Mouse (Mus musculus): ENCODE data around the gene Rab3b. TPM values are rescaled to one million over a fixed set of nuclear protein-coding genes. Genes with fewer than 3 reads are reported as not detected.

Rab3b gene
- polyA plus RNA-seq, 2 experiments = 1.3 to 2.2 TPM

DNA sequence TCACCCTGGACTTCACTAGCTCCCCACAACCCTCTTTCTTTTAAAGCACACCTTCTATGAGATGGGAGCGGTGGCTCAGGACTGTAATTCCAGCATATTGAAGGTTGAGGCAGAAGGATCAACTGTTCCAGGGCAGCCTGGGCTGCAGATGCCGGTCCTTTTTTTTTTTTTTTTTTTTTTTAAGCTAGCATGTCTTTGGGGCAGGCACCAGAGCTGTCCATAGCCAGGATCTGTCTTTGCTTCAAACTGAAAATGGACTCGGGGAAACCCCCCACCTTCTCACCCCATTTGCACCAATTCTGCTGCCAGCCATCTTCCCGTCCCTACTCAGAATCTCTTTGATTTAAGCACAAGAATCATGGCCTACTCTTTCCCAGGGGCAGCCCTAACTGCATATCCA is 63.3 kb downstream of the Rab3b start:
- no peaks in the 10 kb centered on the region for H3K27me3 ChIP-seq (ENCODE audit: control insufficient read depth, insufficient read depth, low read length)
- TF ChIP-seq EP300 (IDR thresholded peaks at IDR 0.05; ENCODE audit: low read depth) (no peak), CTCF (IDR thresholded peaks at IDR 0.05; ENCODE audit: low read depth) (no peak)
- no peak for DNase-seq (ENCODE audit: low read depth in 3 of 3, low spot score in 3 of 3)
- no peak overlapping the region for H3K9ac ChIP-seq (replicated peaks)
- H3K4me1 ChIP-seq (replicated peaks; ENCODE audit: control insufficient read depth in 2 of 2, insufficient read depth in 2 of 2, low read length in 1 of 2) = no peaks in the 10 kb centered on the region
- no peaks in the 10 kb centered on the region for H3K9me3 ChIP-seq (ENCODE audit: control insufficient read depth, low read length)
- 67% methylated on average over 4 of the region's 4 CpGs for WGBS (ENCODE audit: insufficient replicate concordance)
- no peak overlapping the region for H3K4me2 ChIP-seq (ENCODE audit: low read depth)
- no peak for ATAC-seq (ENCODE audit: insufficient read depth)
- no peak overlapping the region for H3K27ac ChIP-seq
- H3K36me3 ChIP-seq (replicated peaks; ENCODE audit: control insufficient read depth, insufficient read depth, low read depth) = no peaks in the 10 kb centered on the region
- H3K4me3 ChIP-seq (ENCODE audit: insufficient read depth in 1 of 2, low read depth in 2 of 2, low read length in 2 of 2) = no peak overlapping the region

DNA sequence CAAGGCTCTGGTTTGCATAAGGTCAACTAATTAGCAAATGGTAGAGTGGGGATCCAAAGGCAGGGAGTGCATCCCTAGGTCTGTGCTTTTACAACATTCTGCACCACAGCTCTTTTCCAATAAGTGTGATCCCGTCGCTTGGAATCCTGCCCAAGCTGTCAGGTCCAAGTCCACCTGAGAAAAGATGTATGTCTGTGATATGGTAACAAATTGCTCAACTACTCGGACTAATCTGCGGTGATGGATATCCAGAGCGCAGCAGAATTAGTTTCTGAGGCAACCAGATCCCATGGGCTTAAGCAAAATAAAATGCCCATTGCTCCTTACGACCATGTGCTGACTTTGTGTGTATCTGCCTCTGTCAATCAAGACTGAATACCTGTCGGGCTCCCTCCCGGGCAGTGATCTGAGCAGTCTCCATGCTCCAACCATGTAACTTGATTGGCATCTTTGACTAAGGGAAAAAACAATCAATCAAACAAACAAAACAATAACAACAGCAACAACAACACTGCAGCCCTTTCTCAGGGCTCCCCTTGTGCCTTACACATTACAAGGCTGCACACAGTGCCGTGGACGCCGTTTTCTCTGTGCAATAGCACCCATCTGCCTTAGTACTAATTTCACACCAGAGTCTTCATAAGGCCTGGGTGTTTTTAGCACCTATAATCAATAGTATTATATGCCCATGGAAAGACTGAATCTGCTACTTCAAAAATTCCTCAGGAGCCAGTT is 64.3 kb downstream of the Rab3b start:
- Histone ChIP-seq H3K27me3 (ENCODE audit: control insufficient read depth, insufficient read depth, low read length) (no peaks in the 10 kb centered on the region), H3K9me3 (ENCODE audit: control insufficient read depth, low read length) (no peaks in the 10 kb centered on the region), H3K4me2 (ENCODE audit: low read depth) (no peak overlapping the region), H3K4me1 (replicated peaks; ENCODE audit: control insufficient read depth in 2 of 2, insufficient read depth in 2 of 2, low read length in 1 of 2) (no peaks in the 10 kb centered on the region), H3K9ac (replicated peaks) (no peak overlapping the region), H3K36me3 (replicated peaks; ENCODE audit: control insufficient read depth, insufficient read depth, low read depth) (no peaks in the 10 kb centered on the region), H3K27ac (no peak overlapping the region), H3K4me3 (ENCODE audit: insufficient read depth in 1 of 2, low read depth in 2 of 2, low read length in 2 of 2) (no peak overlapping the region)
- TF ChIP-seq EP300 (IDR thresholded peaks at IDR 0.05; ENCODE audit: low read depth) (no peak), CTCF (IDR thresholded peaks at IDR 0.05; ENCODE audit: low read depth) (no peak)
- ATAC-seq (ENCODE audit: insufficient read depth) (no peak), DNase-seq (ENCODE audit: low read depth in 3 of 3, low spot score in 3 of 3) (no peak)
- WGBS (ENCODE audit: insufficient replicate concordance) = 73% methylated on average over 11 of the region's 11 CpGs

GRCm38 (mm10) chr4:108949168-108949567 is 70.3 kb downstream of the Rab3b start:
- Histone ChIP-seq H3K4me3 (ENCODE audit: insufficient read depth in 1 of 2, low read depth in 2 of 2, low read length in 2 of 2) (no peak overlapping the region), H3K4me2 (ENCODE audit: low read depth) (no peak overlapping the region), H3K27me3 (ENCODE audit: control insufficient read depth, insufficient read depth, low read length) (no peaks in the 10 kb centered on the region), H3K9me3 (ENCODE audit: control insufficient read depth, low read length) (no peaks in the 10 kb centered on the region), H3K4me1 (replicated peaks; ENCODE audit: control insufficient read depth in 2 of 2, insufficient read depth in 2 of 2, low read length in 1 of 2) (no peaks in the 10 kb centered on the region), H3K27ac (no peak overlapping the region), H3K9ac (replicated peaks) (no peak overlapping the region), H3K36me3 (replicated peaks; ENCODE audit: control insufficient read depth, insufficient read depth, low read depth) (no peaks in the 10 kb centered on the region)
- no peak for ATAC-seq (ENCODE audit: insufficient read depth)
- TF ChIP-seq EP300 (IDR thresholded peaks at IDR 0.05; ENCODE audit: low read depth) = no peak
- TF ChIP-seq CTCF (IDR thresholded peaks at IDR 0.05; ENCODE audit: low read depth) = no peak
- 84% methylated on average over 7 of the region's 7 CpGs for WGBS (ENCODE audit: insufficient replicate concordance)
- no peak for DNase-seq (ENCODE audit: low read depth in 3 of 3, low spot score in 3 of 3)

- H3K4me1 ChIP-seq (replicated peaks; ENCODE audit: control insufficient read depth in 2 of 2, insufficient read depth in 2 of 2, low read length in 1 of 2) = no peaks in the 10 kb centered on the region
- no peak overlapping the region for H3K4me3 ChIP-seq (ENCODE audit: insufficient read depth in 1 of 2, low read depth in 2 of 2, low read length in 2 of 2)
- H3K36me3 ChIP-seq (replicated peaks; ENCODE audit: control insufficient read depth, insufficient read depth, low read depth) = no peaks in the 10 kb centered on the region
- DNase-seq (ENCODE audit: low read depth in 3 of 3, low spot score in 3 of 3) = no peak
- H3K27ac ChIP-seq = no peak overlapping the region
- TF ChIP-seq EP300 (IDR thresholded peaks at IDR 0.05; ENCODE audit: low read depth) = no peak
- no peak overlapping the region for H3K9ac ChIP-seq (replicated peaks)
- H3K9me3 ChIP-seq (ENCODE audit: control insufficient read depth, low read length) = no peaks in the 10 kb centered on the region
- WGBS (ENCODE audit: insufficient replicate concordance) = 72% methylated on average over 1 of the region's 1 CpGs
- no peak overlapping the region for H3K4me2 ChIP-seq (ENCODE audit: low read depth)
- H3K27me3 ChIP-seq (ENCODE audit: control insufficient read depth, insufficient read depth, low read length) = no peaks in the 10 kb centered on the region
- ATAC-seq (ENCODE audit: insufficient read depth) = 0 out of 2 replicates have a peak, but pooled peaks have one; percentile 15
These were observed 71.3 kb downstream of the Rab3b start for GRCm38 (mm10) chr4:108950201-108950600.

GRCm38 (mm10) chr4:108951663-108952062 is 72.8 kb downstream of the Rab3b start:
- no peak for ATAC-seq (ENCODE audit: insufficient read depth)
- no peaks in the 10 kb centered on the region for H3K27me3 ChIP-seq (ENCODE audit: control insufficient read depth, insufficient read depth, low read length)
- H3K36me3 ChIP-seq (replicated peaks; ENCODE audit: control insufficient read depth, insufficient read depth, low read depth) = no peaks in the 10 kb centered on the region
- TF ChIP-seq EP300 (IDR thresholded peaks at IDR 0.05; ENCODE audit: low read depth) (no peak), CTCF (IDR thresholded peaks at IDR 0.05; ENCODE audit: low read depth) (no peak)
- DNase-seq (ENCODE audit: low read depth in 3 of 3, low spot score in 3 of 3) = no peak
- H3K27ac ChIP-seq = no peak overlapping the region
- H3K4me1 ChIP-seq (replicated peaks; ENCODE audit: control insufficient read depth in 2 of 2, insufficient read depth in 2 of 2, low read length in 1 of 2) = no peaks in the 10 kb centered on the region
- no peak overlapping the region for H3K9ac ChIP-seq (replicated peaks)
- H3K4me2 ChIP-seq (ENCODE audit: low read depth) = no peak overlapping the region
- no peaks in the 10 kb centered on the region for H3K9me3 ChIP-seq (ENCODE audit: control insufficient read depth, low read length)
- H3K4me3 ChIP-seq (ENCODE audit: insufficient read depth in 1 of 2, low read depth in 2 of 2, low read length in 2 of 2) = no peak overlapping the region
- 64% methylated on average over 4 of the region's 4 CpGs for WGBS (ENCODE audit: insufficient replicate concordance)

Measured in liver, embryonic 14.5 days (tissue).